Mouse (Mus musculus): ENCODE data around the gene Ccdc148. TPM values are rescaled to one million over a fixed set of nuclear protein-coding genes. Genes with fewer than 3 reads are reported as not detected.

Gene Ccdc148
- total RNA-seq, 2 experiments from 2014 or later = not detected

DNA sequence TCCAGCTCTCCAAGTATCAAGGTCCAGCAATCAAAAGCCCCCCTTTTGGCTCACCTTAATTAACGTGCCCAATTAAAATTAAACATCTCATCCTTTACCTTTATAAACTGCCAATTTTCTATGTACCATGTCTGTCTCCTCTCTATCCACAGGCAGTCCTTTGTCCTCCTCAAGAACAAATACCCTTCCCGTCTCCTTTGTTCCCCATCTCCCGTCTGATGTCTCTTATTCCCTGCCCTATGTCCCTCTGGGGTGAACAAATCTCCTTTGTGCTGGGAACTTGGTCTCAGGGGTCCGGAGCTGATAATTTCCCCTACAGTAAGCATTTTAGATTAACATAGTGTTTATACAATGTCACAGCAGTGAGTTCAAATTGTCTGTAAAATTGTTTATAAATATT, 363.0 kb downstream of the Ccdc148 start:
- no peak for ATAC-seq (replicated peaks; ENCODE audit: poor library complexity, severe bottlenecking)

DNA sequence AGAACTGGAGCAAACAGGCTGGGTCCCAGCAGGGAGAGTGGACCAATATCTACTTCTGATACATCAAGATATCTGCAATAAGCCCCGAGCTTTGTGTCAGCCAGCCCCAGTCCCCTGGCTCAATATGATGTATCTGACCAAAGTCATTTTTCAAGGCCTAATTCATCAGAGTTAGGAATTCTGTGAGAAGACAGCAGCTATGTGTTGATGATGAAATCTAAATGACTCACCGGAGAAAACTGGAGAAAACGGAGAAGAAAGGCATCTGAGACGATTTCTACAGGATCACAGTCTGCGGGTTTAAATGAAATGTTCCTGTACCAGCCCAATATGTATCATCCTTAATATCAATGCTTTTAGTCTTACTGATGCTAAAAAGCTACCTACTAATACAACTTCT, 365.1 kb downstream of the Ccdc148 start:
- ATAC-seq (replicated peaks; ENCODE audit: poor library complexity, severe bottlenecking) = no peak

- no peak for ATAC-seq (replicated peaks; ENCODE audit: poor library complexity, severe bottlenecking)
Measured at GRCm38 (mm10) chr2:58794489-58794888, 366.0 kb downstream of the Ccdc148 start.

DNA sequence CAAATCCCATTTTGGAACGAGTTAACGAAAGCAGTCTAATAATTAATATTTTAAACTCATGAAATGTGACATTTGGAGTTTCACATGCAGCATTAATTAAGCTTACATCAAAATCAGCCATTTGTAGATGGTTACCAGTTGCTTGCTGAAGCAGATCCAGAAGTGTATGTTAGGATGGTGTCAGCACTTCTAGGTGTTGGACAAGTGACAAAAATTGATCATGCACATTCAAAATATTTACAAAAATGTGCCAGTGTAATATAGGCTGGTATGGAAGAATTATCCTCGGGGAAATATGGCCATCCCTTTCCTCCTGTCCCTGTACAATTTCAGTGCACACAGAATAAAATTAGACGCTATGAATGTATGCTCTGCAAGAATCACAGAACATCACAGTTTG, 370.1 kb downstream of the Ccdc148 start:
- ATAC-seq (replicated peaks; ENCODE audit: poor library complexity, severe bottlenecking) = no peak

GRCm38 (mm10) chr2:58789934-58790333, 370.5 kb downstream of the Ccdc148 start:
- ATAC-seq (replicated peaks; ENCODE audit: poor library complexity, severe bottlenecking) = no peak

DNA sequence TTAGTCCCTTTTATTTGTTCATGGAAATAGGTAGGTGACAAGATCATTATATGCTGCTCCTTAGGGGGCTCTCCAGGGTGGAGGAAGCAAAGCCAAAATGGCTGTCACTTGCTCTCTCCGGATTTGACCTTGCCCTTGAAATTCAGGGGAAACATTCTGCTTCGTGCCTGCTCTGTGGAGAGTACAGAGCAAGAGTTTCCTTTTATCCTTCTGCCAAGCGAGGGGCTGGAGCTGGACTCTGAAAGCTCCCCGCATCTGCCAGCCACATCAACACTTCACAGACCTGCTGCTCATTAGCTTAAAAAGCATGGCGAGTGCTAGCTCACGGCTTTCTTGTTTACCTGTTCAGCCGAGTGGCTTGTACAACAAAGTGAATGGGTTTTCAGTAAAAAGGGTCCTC, 373.1 kb downstream of the Ccdc148 start:
- no peak for ATAC-seq (replicated peaks; ENCODE audit: poor library complexity, severe bottlenecking)

- no peak for ATAC-seq (replicated peaks; ENCODE audit: poor library complexity, severe bottlenecking)
Measured at GRCm38 (mm10) chr2:58786681-58787080, 373.8 kb downstream of the Ccdc148 start.

DNA sequence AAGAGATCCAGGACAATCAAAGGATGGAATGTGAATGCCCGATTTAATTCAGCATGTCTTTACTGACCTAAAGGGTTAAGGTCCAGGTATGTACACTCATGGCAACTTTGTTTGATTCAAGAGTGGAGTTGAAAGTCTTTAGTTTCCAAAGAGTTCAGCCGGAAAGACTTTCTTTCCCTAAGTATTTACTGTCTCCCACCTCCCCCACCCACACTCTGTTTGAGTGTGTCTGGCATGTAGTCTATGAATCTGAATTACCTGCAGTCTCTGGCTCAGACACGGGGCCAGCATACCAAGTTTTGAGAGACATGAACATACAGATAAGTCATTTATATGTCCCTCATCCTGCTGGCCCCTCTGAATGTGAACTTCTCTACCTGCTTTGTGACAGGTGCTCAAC, 374.3 kb downstream of the Ccdc148 start:
- no peak for ATAC-seq (replicated peaks; ENCODE audit: poor library complexity, severe bottlenecking)

- ATAC-seq (replicated peaks; ENCODE audit: poor library complexity, severe bottlenecking) = no peak
Measured at GRCm38 (mm10) chr2:58783526-58783925, 377.0 kb downstream of the Ccdc148 start.

GRCm38 (mm10) chr2:58778986-58779495, 381.4 kb downstream of the Ccdc148 start:
- no peak for ATAC-seq (replicated peaks; ENCODE audit: poor library complexity, severe bottlenecking)

GRCm38 (mm10) chr2:58773833-58774232, 386.6 kb downstream of the Ccdc148 start:
- no peak for ATAC-seq (replicated peaks; ENCODE audit: poor library complexity, severe bottlenecking)

Other genes starting within 250 kb of the Ccdc148 start
- gene Pkp4, start 167 bp upstream of the Ccdc148 start, total RNA-seq (2014; fragmentation: Nextera tagmentation) = 16.5 and 17.5 TPM in 2 replicates
- 19.4 and 19.8 TPM in 2 replicates for gene Pkp4, start 167 bp upstream of the Ccdc148 start, total RNA-seq (2017)

All from granulocyte monocyte progenitor cell, adult 5-6 weeks (primary cell).